Mouse (Mus musculus) myocyte (in vitro differentiated cells): ENCODE measurements around the gene 2510002D24Rik.

ENCODE experiments used
- E2F4 ChIP-seq: IDR thresholded peaks from one replicate; pipeline ENCODE4 v1.6.1; 2011; ENCODE audit warnings: mild to moderate bottlenecking, control low read depth, moderate library complexity; ENCODE audit not compliant: insufficient read depth
- MAX ChIP-seq: IDR thresholded peaks from one replicate; pipeline ENCODE4 v1.6.1; 2011; ENCODE audit warnings: low read depth, mild to moderate bottlenecking, control low read depth
- POLR2A ChIP-seq: IDR thresholded peaks from one replicate; pipeline ENCODE4 v1.6.1; 2011; ENCODE audit warnings: low read depth, mild to moderate bottlenecking, control low read depth, moderate library complexity; ENCODE audit not compliant: insufficient read length
- POLR2AphosphoS2 ChIP-seq: IDR thresholded peaks from one replicate; pipeline ENCODE4 v1.6.1; 2011; ENCODE audit warnings: low read depth, control low read depth; ENCODE audit not compliant: insufficient read length
- SRF ChIP-seq: IDR thresholded peaks from one replicate; pipeline ENCODE4 v1.6.1; 2011; ENCODE audit warnings: low read depth; ENCODE audit not compliant: control insufficient read depth, insufficient read length
- TCF3 ChIP-seq: IDR thresholded peaks from one replicate; pipeline ENCODE4 v1.6.1; 2011; ENCODE audit warnings: low read depth, control low read depth; ENCODE audit not compliant: insufficient read length

GRCm38 (mm10) chr16:18846301-18846820 is 10.0 kb downstream of the 2510002D24Rik start:
- TF ChIP-seq POLR2AphosphoS2 (no peak), MAX (no peak), TCF3 (no peak), POLR2A (no peak), SRF (no peak), E2F4 (no peak)
